Mouse (Mus musculus) heart, adult 9 months (tissue): ENCODE measurements at regions not wholly inside any gene's neighbourhood (a gene's known extent, or its start where the extent isn't known, plus 50 kb on each side); places are given as distances from the start of the nearest gene placed in this dataset.

Experiments used
- DNase-seq, 2 experiments: peaks; one replicate each; pipeline ENCODE4 v3.0.0; 2022; ENCODE audit warnings: low spot score in 2 of 2

DNA sequence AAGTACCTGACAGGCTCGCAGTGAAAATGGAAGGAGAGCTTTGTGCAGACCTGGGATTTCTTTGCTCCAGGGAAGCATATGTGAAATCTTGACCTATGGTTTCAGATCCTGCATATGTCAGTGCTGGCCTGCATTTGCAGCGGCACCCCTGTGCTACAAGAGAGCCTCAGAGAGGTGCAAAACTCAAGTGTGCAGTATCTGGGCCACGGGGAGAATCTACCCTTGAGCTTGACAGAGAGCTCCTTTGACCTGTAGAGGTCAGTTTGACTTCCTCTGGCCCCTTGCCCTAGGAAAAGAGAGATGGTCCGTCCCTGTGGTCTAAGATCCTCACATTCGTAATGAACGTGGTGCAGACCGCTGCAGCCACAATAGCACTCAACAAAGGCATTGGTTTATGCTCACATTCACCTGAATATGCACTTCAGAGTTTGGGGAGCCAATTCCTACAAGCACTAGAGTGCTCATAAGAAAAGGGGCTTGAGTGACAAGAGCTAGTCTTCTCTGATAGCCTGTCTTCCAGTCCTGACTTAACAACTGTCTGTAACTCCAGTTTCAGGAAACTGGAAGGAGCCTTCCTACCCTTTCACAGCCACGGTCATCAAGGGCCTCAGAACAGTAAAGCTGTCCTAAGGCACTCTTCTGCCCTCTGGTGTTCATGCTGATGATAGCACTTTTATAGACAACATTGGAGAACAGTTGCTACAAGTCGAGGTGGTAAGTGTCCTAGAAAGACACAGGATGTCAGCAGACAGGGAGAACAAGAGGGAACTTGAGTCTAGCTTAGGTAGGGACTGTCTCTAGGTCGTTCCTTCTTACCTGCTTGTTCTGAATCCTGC, 200.0 kb upstream of the Apob start:
- DNase-seq, result peak in 1 of 2 experiments; percentile 35

GRCm38 (mm10) chr12:7778056-7778440, 199.4 kb upstream of the Apob start:
- DNase-seq, result no peak

- DNase-seq, result peak; percentile 17 to 35
These were observed 160.8 kb upstream of the Apob start for GRCm38 (mm10) chr12:7816616-7817015.

DNA sequence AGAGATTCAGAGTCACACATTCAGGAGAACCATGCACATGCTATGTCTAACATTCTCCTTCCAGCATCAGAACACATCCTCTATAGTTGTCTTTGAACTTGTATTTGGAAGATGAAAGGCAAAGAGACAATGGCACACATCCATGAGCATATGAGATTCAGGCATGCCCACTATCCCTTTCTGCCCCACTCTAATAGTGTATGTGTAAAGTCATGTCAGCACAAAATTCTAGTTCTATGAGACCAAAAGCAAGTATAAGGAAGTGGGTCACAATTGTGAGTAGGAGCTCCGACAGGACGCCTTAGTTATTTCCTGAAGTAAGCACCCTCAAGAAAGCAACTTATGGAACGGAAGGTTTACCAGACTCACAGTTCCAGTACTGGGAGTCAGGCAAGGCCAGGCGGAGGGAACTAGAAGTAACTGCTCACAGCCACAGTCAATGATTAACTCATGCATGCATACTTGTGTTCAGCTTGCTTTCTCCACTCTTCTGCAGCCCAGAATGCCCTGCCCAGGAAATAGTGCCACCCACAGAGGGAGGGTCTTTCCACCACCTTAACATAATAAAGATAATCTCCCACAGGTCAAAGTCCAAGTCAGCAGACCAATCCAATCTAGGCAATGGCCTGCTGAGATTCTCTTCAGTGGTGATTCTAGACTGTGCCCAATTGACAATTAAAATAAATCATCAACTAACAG, 157.3 kb upstream of the Apob start:
- DNase-seq, result no peak

GRCm38 (mm10) chr12:7820718-7821117, 156.7 kb upstream of the Apob start:
- no peak for DNase-seq

DNA sequence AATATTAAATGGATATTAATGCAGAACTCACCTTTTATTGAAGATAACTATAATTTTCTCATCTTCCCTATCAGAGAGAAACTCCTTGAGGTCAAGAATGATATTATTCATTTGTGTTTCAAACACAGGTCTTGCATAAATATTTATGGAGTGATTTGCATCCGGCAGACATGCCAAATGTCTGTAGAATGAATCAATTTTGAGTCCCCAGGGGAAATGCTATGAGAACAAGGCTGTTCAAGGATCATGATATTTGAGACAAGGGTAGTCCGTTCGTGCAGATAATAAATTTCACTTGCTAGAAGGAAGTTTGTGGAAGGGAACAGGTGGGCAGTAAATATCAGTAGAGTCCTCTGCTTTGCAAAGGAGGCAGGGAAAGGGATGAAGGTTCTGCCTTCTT, 141.7 kb upstream of the Apob start:
- no peak for DNase-seq

- no peak for DNase-seq
These were observed 123.6 kb upstream of the Apob start for GRCm38 (mm10) chr12:7853876-7854275.

DNA sequence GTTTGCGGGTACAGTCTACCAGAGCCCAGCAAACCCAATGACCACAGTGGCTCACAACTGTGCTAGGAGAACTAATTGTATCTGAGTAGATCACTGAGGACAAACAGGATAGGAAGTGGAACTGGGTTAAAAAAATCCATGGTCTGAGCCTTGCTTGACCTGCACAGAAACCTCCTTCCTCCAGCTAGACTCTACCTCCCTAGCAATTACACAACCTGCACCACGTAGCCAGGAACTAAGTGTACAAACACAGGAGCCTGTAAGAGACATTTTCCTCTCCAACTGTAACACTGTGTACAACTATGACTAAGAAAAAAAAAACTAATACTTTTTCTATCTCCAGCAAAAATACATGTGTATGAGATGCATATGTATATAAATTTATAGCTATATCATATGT, 121.8 kb upstream of the Apob start:
- no peak for DNase-seq

- DNase-seq, result no peak
These were observed 117.9 kb upstream of the Apob start for GRCm38 (mm10) chr12:7859533-7859932.

DNA sequence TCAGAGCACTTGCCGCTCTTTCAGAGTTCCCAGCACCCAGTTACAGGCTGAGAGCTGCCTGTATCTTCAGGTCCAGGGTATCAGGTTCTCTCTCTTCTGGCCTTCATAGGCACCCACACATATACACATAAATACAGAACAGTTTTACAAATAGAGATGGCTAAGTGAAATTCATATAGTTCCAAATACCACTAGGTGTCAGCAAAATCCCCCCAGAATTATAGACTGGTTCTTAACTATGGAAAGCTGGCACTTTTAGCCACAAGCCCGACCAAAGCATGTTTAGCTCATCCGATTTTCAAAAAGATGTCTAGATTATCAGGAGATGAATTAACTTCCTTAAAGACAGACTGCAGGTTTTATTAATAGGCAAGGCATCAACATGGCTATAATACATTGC, 107.4 kb upstream of the Apob start:
- no peak for DNase-seq

DNA sequence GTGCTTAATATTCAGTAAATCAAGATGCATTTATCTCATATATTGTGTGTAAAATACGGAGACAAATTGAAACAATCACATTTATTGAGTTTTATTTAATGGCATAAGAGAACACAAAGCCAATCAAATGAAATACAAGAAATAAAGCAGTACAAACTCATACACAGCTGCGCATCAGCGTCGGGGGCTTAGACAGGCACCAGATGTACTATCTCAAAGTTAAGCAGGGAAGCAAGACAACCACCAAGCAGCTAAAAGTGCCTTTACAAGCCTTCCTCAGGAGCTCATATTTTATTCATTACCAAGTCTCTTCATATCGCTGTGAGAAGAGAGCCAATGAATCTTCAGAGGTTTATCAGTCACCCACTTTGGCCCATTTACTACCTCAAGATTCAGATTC, 107.0 kb upstream of the Apob start:
- no peak for DNase-seq

- no peak for DNase-seq
These were observed 102.0 kb upstream of the Apob start for GRCm38 (mm10) chr12:7875454-7875853.

DNA sequence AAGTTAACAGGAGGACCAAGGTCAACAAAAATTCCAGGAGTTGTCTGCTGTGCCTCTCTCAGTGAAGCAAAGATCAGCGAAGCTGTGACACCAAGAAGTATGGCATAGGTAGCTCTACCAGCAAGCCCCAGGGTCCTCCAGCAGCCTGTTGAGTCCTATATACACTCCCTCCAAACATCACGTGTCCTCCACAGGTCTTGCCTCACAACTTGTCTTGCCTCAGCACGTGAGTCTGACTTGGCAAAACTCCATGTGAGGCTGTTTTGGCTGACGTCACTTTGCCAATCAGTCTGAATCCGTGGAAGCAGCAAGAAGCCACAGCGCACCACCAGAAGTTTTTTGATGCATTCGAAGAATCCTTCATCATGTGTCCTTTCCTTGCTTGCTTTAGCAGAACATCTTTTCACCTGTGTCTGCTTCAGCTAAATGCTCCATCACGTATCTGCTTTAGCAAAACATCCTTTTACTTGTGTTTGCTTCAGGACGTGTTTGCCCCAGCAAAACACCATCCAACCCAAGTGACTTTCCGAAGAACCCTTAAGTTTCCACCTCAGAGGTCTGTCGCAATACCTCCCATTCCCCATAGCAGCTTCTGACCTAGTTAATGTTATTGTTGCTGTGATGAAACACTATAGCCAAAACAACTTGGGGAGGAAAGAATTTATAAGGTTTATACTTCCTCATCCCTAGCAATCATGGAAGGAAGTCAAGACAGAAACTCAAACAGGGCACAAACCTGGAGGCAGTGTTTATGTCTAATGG, 101.0 kb upstream of the Apob start:
- no peak for DNase-seq

DNA sequence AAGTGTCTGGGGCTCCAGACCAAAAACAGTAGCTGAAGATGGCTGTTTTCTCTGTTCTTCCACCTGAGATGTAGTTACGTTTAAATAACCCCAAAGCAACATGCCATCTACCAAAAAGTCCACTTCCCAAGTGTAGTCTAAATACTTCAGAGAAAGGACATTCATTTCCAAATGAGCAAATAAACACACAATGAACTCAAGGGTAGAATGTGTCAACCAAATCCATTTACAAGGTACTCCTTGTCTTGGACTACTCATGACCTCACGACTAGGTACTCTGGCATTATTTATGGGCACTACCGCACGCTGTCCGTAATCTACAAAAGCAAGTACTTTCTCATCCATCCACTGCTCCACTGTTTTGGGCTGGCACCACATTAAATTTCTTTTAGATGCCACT, 98.7 kb upstream of the Apob start:
- DNase-seq, result no peak

- DNase-seq, result no peak
These were observed 81.3 kb upstream of the Apob start for GRCm38 (mm10) chr12:7896156-7896555.

DNA sequence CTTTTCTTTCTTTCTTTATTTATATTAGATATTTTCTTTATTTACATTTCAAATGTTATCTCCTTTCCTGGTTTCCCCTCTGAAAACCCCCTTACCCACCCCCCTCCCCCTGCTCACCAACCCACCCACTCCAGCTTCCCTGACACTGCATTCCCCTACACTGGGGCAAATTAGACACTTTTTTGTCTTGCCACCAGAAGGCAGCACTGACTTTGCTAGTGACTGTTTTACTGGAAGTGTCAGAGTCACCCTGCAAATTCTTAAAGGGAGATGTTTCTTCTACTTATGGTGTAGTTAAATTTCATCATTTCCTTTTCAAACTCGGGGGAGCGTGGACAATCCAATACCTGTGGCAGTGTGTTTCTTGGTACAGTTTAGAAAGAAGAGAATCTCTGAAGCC, 72.1 kb upstream of the Apob start:
- no peak for DNase-seq

- DNase-seq, result no peak
These were observed 70.6 kb upstream of the Apob start for GRCm38 (mm10) chr12:7906831-7907230.

DNA sequence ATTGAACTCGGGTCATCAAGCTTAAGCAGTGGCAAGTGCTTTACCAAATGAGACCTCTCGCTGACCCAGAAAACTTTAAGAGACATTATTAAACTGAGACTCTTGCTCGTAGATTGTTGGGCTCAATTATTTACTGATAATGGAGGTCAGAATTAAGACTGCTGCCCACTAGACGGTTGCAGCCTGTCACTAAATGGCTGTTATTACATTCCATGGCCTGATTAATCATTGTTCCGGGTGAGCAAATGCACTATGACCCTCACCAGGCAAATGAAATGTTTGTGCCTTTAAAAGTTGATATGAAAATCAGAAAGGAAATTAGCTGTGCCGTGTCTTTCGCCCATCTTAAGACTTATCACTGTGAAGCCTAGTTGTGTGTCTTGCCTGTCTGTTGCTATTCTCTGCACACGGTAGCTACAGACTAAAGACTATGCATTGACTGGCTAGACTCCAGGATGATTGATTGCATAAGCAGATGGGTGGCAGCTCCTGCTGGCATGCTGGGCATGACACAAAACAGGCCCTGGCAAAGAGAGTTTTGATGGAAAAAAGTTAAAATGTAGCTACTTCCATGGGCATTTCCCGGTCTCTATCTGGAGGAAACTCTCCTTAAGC, 67.6 kb upstream of the Apob start:
- no peak for DNase-seq

DNA sequence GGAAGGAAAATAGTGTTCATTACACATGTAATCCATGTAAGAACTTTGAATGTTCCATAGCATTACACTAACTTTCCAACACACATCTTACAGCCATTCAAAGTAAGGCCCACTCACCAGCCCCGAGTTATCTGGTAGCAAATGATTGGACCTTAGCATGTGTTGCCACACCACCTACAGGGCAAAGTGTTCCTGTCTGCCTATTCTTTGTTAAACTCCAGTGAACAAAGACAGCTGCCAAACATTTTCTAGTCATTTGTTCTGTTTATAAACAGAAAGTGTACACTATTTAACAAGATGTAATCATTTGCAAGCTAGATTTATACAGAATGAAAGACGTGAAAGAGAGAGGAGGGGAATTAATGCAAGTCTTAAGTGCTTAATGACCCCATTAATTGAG, 66.9 kb upstream of the Apob start:
- DNase-seq, result no peak

- DNase-seq, result no peak
These were observed 59.1 kb upstream of the Apob start for GRCm38 (mm10) chr12:7918385-7918784.

DNA sequence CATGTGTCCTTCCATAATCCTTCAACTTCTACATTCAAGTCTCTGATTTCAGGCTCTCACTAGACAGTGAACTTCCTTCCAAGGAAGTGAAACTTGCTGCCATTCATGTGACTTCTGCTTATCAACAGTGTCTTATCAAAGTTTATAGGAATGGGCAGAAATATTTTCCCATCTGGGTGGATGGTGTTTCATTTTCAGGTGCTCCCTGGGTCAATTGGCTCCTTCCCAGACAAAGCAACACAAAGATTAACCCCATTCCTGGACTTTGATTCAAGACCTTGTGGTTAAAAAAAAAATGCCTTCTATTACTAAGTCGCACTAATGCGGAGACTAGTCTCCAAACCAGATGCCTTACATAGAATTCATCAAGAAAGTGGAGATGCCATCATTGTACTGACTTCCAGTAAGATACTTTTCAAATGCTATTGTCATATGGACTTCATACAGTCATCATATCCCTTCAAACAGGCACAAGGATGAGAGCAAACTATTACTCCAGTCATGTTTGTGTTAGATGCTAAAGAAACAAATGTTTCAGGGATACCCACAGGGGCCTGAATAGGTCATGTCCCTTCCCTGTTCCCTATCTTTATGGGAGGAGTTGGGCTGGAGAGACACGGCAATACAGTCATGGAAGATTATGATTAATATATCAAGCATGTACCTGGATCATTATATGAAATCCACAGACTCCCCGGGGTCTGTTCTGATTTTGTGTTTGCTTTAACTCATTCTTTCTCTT, 58.3 kb upstream of the Apob start:
- no peak for DNase-seq
